Mouse (Mus musculus): ENCODE data around the gene Camk1d.

DNA sequence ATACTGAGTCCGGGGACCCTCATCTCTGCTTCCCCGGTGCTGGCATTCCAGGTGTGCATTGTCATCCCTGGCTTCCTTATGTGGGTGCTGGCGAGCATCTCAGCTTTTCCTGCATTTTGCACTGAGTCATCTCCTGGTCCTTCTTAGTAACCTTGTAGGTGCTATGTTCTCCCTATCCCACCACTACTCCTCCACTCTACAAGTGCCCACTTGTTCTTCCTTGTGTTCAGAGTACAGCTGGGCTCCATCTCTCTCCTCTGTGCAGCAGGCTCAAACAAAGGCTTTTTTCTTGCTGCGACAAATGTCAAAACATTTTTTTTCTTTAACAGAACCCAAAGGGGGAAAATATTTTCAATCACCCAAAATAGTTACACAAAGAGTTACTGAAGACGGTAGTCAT lies 356.3 kb downstream of the Camk1d start:
- TF ChIP-seq POLR2A (IDR thresholded peaks at IDR 0.05; ENCODE audit: borderline replicate concordance, insufficient read depth, low read length) (no peak), CTCF (IDR thresholded peaks at IDR 0.05; ENCODE audit: borderline replicate concordance, insufficient read depth, low read depth, low read length) (no peak)
